Mouse (Mus musculus) cerebellum, adult 18-20 months (tissue): Measurements from ENCODE around the gene Supt20.

Experiments used
- DNase-seq, 2 experiments: peaks; one replicate each; pipeline ENCODE4 v3.0.0; 2021

Gene Supt20

GRCm38 (mm10) chr3:54708972-54709371 lies 16.4 kb downstream of the Supt20 start:
- no peak for DNase-seq

GRCm38 (mm10) chr3:54714253-54714652 lies 21.6 kb downstream of the Supt20 start, which contains the start of gene Gm21958:
Gm21958 (minus strand) TSS chr3:54714353.
- DNase-seq, result no peak

- no peak for DNase-seq
Measured at GRCm38 (mm10) chr3:54715461-54715860, 22.9 kb downstream of the Supt20 start.

GRCm38 (mm10) chr3:54717348-54717747 lies 24.7 kb downstream of the Supt20 start:
- DNase-seq, result no peak

- no peak for DNase-seq
Measured at GRCm38 (mm10) chr3:54718947-54719346, 26.3 kb downstream of the Supt20 start.

- DNase-seq, result no peak
Measured at GRCm38 (mm10) chr3:54723741-54724500, 31.3 kb downstream of the Supt20 start.

GRCm38 (mm10) chr3:54725344-54725743 lies 32.7 kb downstream of the Supt20 start:
- DNase-seq, result no peak

GRCm38 (mm10) chr3:54727588-54727987 lies 35.0 kb downstream of the Supt20 start:
- DNase-seq, result no peak

- DNase-seq, result no peak
Measured at GRCm38 (mm10) chr3:54728100-54728499, 35.5 kb downstream of the Supt20 start.

GRCm38 (mm10) chr3:54731626-54732150 lies 39.1 kb downstream of the Supt20 start:
- no peak for DNase-seq

- DNase-seq, result no peak
Measured at GRCm38 (mm10) chr3:54732371-54732770, 39.8 kb downstream of the Supt20 start.

GRCm38 (mm10) chr3:54734411-54735246 lies 42.0 kb downstream of the Supt20 start:
- DNase-seq, result peak; percentile 88 to 96

GRCm38 (mm10) chr3:54735247-54736046 lies 42.8 kb downstream of the Supt20 start, which contains the start of the genes Exosc8 and Alg5:
Exosc8 (minus strand) TSS chr3:54735393.
Alg5 (plus strand) TSS chr3:54735539.
- DNase-seq, result peak; percentile 81 to 98

- DNase-seq, result peak; percentile 20 to 31
Measured at GRCm38 (mm10) chr3:54736101-54736927, 43.7 kb downstream of the Supt20 start.

GRCm38 (mm10) chr3:54737317-54737716 lies 44.7 kb downstream of the Supt20 start:
- no peak for DNase-seq

- no peak for DNase-seq
Measured at GRCm38 (mm10) chr3:54741965-54742364, 49.4 kb downstream of the Supt20 start.

- no peak for DNase-seq
Measured at GRCm38 (mm10) chr3:54745799-54746198, 53.2 kb downstream of the Supt20 start.

- DNase-seq, result no peak
Measured at GRCm38 (mm10) chr3:54753411-54753810, 60.8 kb downstream of the Supt20 start.

GRCm38 (mm10) chr3:54755145-54756041 lies 62.8 kb downstream of the Supt20 start, which contains the start of gene Smad9:
Smad9 (plus strand) TSS chr3:54755582.
- peak; percentile 74 to 84 for DNase-seq

- peak; percentile 51 to 60 for DNase-seq
Measured at GRCm38 (mm10) chr3:54756058-54756457, 63.5 kb downstream of the Supt20 start.
